Mouse (Mus musculus): ENCODE measurements around the gene Cdc42se2.

The Cdc42se2 gene

DNA sequence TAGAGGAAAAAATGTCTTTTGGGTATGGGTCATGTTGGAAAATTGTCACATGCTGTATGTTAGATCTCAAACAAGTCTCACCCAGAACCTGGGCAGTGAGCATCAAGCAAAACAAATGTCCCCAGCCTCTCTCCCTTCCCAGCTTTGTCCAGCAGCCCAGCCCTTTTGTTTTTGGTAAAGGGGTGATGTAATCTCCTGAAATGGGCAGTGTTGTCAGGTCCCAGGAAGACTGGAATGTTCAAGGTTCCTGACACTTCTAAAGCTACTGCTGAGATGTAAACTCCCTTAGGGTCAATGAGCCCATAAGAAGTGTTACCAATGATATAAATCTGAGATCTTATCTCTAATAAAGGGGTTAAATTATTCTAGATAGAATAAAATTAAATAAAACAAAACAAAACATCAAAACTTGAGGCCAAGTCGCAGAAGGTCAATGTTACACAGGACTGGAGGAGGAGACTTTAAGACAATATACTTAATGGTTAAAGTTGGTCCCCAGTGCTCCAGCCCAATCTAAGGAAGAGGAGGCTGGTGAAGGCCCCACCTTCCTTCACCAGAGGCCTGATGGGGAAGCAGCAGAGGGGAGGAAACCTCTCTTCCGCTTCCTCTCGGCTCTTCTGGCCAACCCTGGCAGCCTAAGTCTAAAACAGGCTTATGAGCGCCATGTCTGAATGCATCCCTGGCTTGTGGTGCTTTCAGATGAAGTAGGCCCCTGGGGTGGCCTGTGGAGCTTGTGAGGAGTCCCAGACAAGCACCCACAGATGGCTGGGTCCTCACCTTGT lies 76.8 kb downstream of the Cdc42se2 start:
- no peak for DNase-seq (ENCODE audit: extremely low read depth, low read depth, low spot score)

DNA sequence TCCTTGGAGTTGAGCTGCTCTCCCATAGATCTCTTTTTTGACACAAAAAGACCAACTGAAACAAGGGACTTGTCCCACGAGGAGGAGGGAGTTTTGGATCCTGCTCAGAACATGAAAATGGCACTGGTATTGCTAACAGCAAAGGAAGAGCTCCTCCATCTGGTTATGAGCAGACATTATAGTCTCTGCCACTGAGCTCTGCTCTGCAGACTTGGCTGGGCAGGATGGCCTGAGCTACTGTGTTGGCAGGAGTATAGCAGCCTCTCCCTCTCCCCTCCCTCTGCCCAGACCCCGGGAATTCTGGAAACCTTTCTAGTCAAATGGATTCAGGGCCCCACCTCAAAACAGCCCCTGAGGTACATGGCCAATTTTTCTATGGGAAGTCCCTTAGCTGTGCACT lies 77.8 kb downstream of the Cdc42se2 start:
- no peak for DNase-seq (ENCODE audit: extremely low read depth, low read depth, low spot score)

- no peak for DNase-seq (ENCODE audit: extremely low read depth, low read depth, low spot score)
Observed at GRCm38 (mm10) chr11:54708153-54708552, 79.3 kb downstream of the Cdc42se2 start.

DNA sequence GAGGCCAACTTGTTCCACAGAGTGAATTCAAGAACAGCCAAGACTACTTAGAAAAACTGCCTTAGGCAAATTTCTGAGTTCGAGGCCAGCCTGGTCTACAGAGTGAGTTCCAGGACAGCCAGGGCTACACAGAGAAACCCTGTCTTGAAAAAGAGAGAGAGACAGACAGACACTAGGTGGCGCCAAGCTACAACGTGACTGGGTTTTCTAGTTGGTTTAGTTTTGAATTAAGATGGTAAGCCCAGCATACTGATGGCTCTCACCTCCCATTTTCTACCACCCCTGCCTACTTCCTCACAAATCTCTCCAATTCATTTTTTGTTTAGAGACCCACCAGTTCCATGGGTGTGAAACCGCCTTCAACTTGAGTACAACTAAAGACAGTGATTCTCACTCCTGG lies 84.2 kb downstream of the Cdc42se2 start:
- no peak for DNase-seq (ENCODE audit: extremely low read depth, low read depth, low spot score)

- DNase-seq (ENCODE audit: extremely low read depth, low read depth, low spot score): no peak
Observed at GRCm38 (mm10) chr11:54701848-54702247, 85.6 kb downstream of the Cdc42se2 start.

- no peak for DNase-seq (ENCODE audit: extremely low read depth, low read depth, low spot score)
Observed at GRCm38 (mm10) chr11:54699972-54700371, 87.5 kb downstream of the Cdc42se2 start.

GRCm38 (mm10) chr11:54698636-54699035 lies 88.8 kb downstream of the Cdc42se2 start:
- no peak for DNase-seq (ENCODE audit: extremely low read depth, low read depth, low spot score)

- no peak for DNase-seq (ENCODE audit: extremely low read depth, low read depth, low spot score)
Observed at GRCm38 (mm10) chr11:54697611-54698010, 89.9 kb downstream of the Cdc42se2 start.

DNA sequence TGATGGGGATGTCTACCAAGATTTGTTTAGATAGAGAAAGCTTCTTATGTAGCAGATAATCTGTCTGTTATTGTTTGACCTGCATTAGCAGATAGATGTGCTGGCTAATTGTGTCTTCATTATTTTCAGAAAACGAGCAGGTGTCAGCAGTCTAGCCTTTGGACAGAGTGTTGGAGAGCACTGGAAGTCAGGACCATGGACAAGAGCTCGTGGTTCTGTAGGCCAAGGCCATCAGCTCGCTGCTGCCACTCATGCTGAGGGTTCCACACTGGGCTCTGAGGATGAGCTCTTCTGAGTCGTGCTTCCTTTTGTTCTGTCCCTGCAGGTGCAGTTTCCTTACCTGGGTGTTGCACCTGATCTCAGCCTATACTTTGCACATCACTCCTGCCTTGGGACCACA lies 91.5 kb downstream of the Cdc42se2 start:
- DNase-seq (ENCODE audit: extremely low read depth, low read depth, low spot score): no peak

DNA sequence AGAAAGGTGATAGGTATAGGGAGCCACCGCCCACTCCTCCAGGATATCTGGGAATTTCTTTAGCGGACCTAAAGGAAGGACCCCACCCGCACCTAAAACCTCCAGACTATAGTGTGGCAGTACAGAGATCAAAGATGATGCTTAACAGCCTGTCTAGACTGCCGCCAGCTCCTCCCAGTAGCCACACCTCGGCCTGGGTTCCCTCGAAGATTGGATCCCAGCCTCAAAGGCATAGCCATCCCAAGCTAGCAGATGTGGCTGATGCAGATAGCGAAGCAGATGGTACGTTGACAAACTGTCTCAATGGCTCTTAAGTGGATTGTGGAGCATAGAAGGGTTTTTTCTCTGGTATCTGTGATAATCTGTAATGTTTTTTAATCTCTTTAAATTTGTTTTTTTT lies 93.2 kb downstream of the Cdc42se2 start:
- DNase-seq (ENCODE audit: extremely low read depth, low read depth, low spot score): no peak

DNA sequence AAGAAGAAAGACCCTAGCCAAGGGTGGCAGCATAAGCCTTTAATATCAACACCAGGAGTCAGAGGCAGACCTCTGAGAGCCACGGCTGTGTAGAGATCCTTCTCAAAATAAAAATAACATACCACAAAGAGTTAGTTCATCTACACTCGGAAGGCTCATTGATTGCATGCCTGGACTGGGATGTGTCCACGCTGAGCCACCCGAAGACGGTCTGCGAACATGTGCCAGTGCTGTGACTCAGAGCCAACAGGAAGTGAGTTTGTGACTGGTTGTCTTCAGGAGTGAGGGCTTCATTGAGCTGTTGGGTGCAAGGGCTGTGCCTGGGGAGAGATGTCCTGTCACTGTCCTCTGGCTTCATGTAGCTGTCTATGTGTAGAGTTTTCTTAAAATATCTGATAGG lies 93.8 kb downstream of the Cdc42se2 start:
- no peak for DNase-seq (ENCODE audit: extremely low read depth, low read depth, low spot score)

DNA sequence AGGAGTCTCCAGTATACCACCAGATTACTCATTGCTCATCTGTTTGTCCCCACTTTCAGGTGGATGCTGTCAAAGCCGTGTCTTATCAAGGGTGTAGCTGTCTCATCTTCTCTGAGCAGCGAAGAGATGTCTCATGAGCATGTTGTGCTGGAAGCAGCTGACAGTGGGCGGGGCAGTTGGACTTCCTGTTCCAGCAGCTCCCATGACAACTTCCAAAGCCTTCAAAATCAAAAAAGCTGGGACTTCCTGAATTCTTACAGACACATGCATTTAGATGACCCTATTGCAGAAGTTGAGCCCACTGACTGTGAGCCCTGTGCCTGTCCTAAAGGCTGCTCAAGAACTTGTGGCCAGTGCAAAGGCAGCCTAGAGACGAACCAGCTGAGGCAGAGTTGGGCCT lies 96.3 kb downstream of the Cdc42se2 start:
- no peak for DNase-seq (ENCODE audit: extremely low read depth, low read depth, low spot score)

DNA sequence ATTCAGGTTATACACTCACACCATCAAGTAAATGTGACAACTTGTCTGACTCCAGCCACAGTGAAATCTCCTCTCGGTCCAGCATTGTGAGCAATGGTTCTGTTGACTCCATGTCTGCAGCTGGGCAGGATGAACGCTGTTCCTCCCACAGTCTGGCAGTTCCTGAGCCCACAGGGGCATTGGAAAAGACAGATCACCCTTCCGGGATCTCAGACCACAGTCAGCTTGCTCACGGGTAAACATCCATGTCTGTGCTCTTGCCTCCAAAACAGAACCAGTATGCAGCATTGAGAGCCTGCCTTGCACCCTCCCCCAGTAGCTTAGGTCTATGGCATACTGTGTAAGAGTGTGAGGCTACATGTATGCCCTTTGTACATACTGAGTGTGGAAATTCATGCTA lies 97.3 kb downstream of the Cdc42se2 start:
- no peak for DNase-seq (ENCODE audit: extremely low read depth, low read depth, low spot score)

DNA sequence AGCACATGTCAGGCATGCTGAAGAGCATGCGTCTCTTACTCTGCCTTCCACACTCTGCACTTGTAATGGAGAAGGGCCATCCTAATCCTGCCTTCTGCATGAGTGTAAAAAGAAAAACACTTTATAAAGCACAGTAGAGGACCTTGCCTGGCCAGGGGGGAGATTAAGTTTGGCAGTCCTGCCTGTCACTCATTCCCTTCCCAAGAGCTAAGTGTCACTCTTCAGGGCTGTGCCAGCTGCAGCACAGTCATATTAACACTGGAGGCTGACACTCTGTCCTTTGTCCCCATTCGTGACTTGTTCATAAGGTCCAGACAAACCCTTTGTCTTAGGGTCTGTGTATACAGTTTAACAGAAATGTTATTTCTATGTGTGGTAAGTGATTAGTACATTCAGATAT lies 102.6 kb downstream of the Cdc42se2 start:
- DNase-seq (ENCODE audit: extremely low read depth, low read depth, low spot score): no peak

GRCm38 (mm10) chr11:54679141-54679540 lies 108.3 kb downstream of the Cdc42se2 start:
- DNase-seq (ENCODE audit: extremely low read depth, low read depth, low spot score): no peak

DNA sequence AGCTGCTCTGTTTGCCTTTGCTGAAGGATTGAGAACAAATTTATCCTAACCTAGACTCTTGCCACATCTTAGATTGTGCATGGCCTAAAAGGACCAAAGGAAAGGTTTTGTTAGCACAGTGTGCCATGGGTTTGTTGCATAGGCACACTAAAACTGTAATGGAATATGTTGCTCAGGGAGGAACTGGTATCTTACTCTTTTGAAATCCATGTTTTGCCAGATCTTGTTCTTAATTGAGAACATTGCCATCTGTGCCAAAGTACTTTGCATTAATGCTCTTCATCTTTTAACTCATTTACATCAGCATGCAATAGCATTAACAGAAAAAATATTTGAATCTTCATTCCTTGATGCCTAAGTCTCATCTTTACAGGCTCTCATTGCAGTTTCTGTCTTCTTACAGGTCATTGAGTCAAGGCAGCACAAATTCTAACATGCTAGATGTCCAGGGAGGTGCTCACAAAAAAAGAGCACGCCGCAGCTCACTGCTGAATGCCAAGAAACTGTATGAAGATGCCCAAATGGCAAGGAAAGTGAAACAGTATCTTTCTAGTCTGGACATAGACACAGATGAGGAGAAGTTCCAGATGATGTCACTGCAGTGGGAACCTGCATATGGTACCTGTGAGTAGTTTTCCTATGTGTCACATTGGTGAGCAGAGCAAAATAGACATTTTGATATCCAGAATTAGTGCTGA lies 111.5 kb downstream of the Cdc42se2 start:
- no peak for DNase-seq (ENCODE audit: extremely low read depth, low read depth, low spot score)

DNA sequence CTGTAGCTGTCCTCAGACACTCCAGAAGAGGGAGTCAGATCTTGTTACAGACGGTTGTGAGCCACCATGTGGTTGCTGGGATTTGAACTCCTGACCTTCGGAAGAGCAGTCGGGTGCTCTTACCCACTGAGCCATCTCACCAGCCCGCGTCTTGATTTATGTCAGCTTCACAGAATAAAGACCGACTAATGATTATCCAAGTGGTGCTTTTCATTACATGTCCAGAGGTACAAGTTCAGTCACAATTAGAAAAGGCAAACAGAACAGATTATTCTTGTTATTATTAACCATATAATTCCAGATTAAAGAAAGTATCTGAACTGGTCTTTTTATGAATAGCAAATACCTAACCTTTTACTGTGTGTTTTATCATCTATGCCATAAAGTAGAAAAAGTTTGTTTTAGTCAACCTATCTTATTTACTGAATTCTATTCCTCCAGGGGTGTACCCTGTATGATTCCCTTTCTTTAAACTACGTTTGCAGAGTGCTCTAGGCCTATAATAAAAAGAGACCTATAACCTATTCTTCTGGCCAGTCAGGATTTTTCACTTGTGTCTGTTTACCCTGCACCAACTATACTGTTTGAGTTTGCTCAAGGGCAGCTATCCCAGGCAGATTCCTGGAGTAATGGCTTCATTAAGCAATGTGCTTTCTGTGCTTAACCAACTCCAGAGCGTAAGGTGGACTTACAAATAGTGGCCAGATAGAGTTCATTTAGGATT lies 113.7 kb downstream of the Cdc42se2 start:
- DNase-seq (ENCODE audit: extremely low read depth, low read depth, low spot score): peak; percentile 42

Measured in fat pad, adult 2 months (tissue).